Comparison of ENCODE assay signal across 12 mouse cellular contexts in the genomic region with DNA sequence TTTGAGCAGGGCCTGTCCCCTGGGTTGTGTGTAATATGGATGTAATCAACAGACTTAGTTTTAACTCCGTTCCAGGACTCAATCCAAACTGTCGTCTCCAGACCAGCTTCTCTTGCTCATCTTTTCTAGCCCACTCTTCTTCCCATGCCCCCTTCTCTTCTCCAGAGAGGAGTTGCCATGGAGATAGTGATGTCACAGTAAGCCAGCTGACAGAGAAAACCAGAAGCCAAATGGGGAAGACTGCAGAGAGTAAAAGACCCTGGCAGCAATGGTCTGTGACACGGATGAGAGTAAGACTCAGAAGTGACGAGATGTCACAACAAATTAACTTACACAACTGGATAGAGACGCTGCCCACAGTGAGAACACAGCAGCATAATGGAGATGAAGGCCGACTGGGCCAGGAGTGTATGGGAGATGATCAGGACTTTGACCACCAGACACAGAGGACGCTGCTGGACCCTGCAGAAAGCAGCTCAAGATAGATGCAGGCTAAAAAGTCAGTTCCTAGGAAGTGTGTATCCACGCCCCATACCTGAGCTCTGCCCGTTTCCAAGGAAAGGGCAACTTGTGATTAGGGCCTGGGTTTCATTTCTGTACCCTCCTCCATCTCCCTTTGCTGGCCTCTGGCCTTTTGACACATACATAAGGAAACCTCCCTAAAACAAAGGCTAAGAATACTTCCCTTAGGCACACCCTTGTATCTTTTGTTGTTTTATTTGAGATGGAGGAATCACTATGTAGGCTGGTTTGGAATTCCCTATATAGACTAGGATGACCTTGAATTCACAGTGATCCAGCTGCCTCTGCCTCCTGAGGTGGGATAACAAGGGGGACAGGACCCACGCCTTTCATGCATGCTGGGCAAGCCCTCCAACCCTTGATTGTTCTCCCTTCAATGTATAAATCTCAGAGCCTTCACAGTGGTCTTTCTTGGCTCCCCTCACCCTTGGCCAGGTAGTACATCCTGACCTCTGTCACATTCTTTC. TPM values are rescaled to one million over a fixed set of nuclear protein-coding genes. Genes with fewer than 3 reads are reported as not detected.
A peak's percentile ranks its signal among the peaks of the same experiment; 100 is the strongest.
DNase-seq lines count a peak whose midpoint lies in the region; ATAC-seq lines count a peak whose summit lies in the region.
"Had no signal": no experiment of that assay in that cellular context is flagged by ENCODE, and none has a peak within 500 bp of the region (broad histone marks: within the 10 kb centered on the region; RNA-seq: fewer than 3 reads in every experiment).

No protein-coding gene starts in this region.

- 52% methylated on average over 10 of the region's 10 CpGs for WGBS in forebrain, embryonic 12.5 days
- 58% methylated on average over 10 of the region's 10 CpGs for WGBS in forebrain, embryonic 11.5 days
- WGBS in midbrain, embryonic 16.5 days = 32% methylated on average over 10 of the region's 10 CpGs

- H3K4me2 ChIP-seq in forebrain, embryonic 12.5 days = no peak overlapping the region
- no peak overlapping the region for H3K4me2 ChIP-seq in forebrain, embryonic 11.5 days (ENCODE audit: low read depth, low read length, severe bottlenecking)
- peak overlapping the region; percentile 0 for H3K4me2 ChIP-seq in midbrain, embryonic 16.5 days (ENCODE audit: low read length)
- H3K4me2 ChIP-seq: liver, embryonic 11.5 days had no signal

- H3K9ac ChIP-seq in forebrain, embryonic 12.5 days = no peak overlapping the region
- H3K9ac ChIP-seq in forebrain, embryonic 11.5 days (ENCODE audit: low read length) = no peak overlapping the region
- peak overlapping the region; percentile 1; the same call in 1 of the 2 replicates for H3K9ac ChIP-seq in midbrain, embryonic 16.5 days (ENCODE audit: low read depth, low read length)

- peaks cover 21% of the 10 kb centered on the region for H3K4me1 ChIP-seq in forebrain, embryonic 12.5 days
- peaks cover 2% of the 10 kb centered on the region; the same call in 1 of the 2 replicates for H3K4me1 ChIP-seq in forebrain, embryonic 11.5 days (replicated peaks; ENCODE audit: control insufficient read depth, insufficient read depth, low read length)
- peaks cover 20% of the 10 kb centered on the region for H3K4me1 ChIP-seq in midbrain, embryonic 16.5 days (ENCODE audit: control insufficient read depth, insufficient read depth, low read length)

- no peak for DNase-seq in forebrain, embryonic 11.5 days (ENCODE audit: low spot score)
- DNase-seq in R1 (ENCODE audit: low read depth, low spot score) = peak; percentile 95
- DNase-seq in frontal cortex, postnatal 10 days (ENCODE audit: low spot score in 2 of 2) = peak; percentile 34 to 46
- no peak for DNase-seq in adrenal gland, adult 18-20 months (ENCODE audit: low spot score in 2 of 2)
- DNase-seq in adrenal gland, adult (ENCODE audit: inconsistent age in 2 of 2, low spot score in 1 of 2) = no peak
- no peak for DNase-seq in urinary bladder, postnatal 25 days (ENCODE audit: low spot score)
- DNase-seq: kidney, postnatal 36 days; thymus, postnatal 36 days had no signal

- peak; percentile 49; the same call in 1 of the 2 replicates for ATAC-seq in forebrain, embryonic 12.5 days (ENCODE audit: low FRiP score)
- ATAC-seq in forebrain, embryonic 11.5 days (replicated peaks; ENCODE audit: low FRiP score) = no peak
- peak; percentile 76 for ATAC-seq in midbrain, embryonic 16.5 days

- no peaks in the 10 kb centered on the region for H3K9me3 ChIP-seq in forebrain, embryonic 12.5 days
- no peaks in the 10 kb centered on the region for H3K9me3 ChIP-seq in forebrain, embryonic 11.5 days (ENCODE audit: control insufficient read depth, low read length)
- H3K9me3 ChIP-seq in midbrain, embryonic 16.5 days (replicated peaks; ENCODE audit: control insufficient read depth, low read length, poor library complexity, severe bottlenecking) = no peaks in the 10 kb centered on the region

- H3K27ac ChIP-seq in forebrain, embryonic 12.5 days = no peak overlapping the region
- H3K27ac ChIP-seq in forebrain, embryonic 11.5 days (ENCODE audit: low read depth, low read length) = no peak overlapping the region
- H3K27ac ChIP-seq in midbrain, embryonic 16.5 days (ENCODE audit: low read length) = peak overlapping the region; percentile 35

- no peaks in the 10 kb centered on the region for H3K27me3 ChIP-seq in forebrain, embryonic 12.5 days
- no peaks in the 10 kb centered on the region for H3K27me3 ChIP-seq in forebrain, embryonic 11.5 days (ENCODE audit: control insufficient read depth, insufficient read depth, low read length)
- no peaks in the 10 kb centered on the region for H3K27me3 ChIP-seq in midbrain, embryonic 16.5 days (ENCODE audit: control insufficient read depth, insufficient read depth, low read depth, low read length)
- H3K27me3 ChIP-seq: CH12.LX had no signal

- H3K36me3 ChIP-seq in forebrain, embryonic 12.5 days (replicated peaks) = no peaks in the 10 kb centered on the region
- H3K36me3 ChIP-seq in forebrain, embryonic 11.5 days (ENCODE audit: control insufficient read depth, insufficient read depth, low read length) = no peaks in the 10 kb centered on the region
- H3K36me3 ChIP-seq in midbrain, embryonic 16.5 days (ENCODE audit: control insufficient read depth, insufficient read depth, low read length) = no peaks in the 10 kb centered on the region

- no peak overlapping the region for H3K4me3 ChIP-seq in forebrain, embryonic 12.5 days (replicated peaks)
- no peak overlapping the region for H3K4me3 ChIP-seq in forebrain, embryonic 11.5 days (ENCODE audit: low read depth, low read length)
- no peak overlapping the region for H3K4me3 ChIP-seq in midbrain, embryonic 16.5 days (ENCODE audit: low read depth, low read length)

RNA-seq across cellular contexts. Expression of a gene that starts 31.4 kb away (rescaled TPM):
- 17.7 and 24.2 TPM in 2 replicates for polyA plus RNA-seq in forebrain, embryonic 12.5 days (2016; fragmentation: Nextera tagmentation; extraction: Ambion mirVana)
- 30.3 and 37.6 TPM in 2 replicates for polyA plus RNA-seq in forebrain, embryonic 11.5 days (2014; fragmentation: Nextera tagmentation; extraction: Ambion mirVana)
- 44.3 and 52.5 TPM in 2 replicates for polyA plus RNA-seq in midbrain, embryonic 16.5 days (2015; fragmentation: Nextera tagmentation; extraction: Ambion mirVana)
- 10 to 100 TPM in 1 of 2 experiments, 1 to 10 TPM in 1; 8.1 to 10.3 TPM for total RNA-seq in adrenal gland, adult 18-20 months (2021)

RNA-seq across cellular contexts. Expression of a gene that starts 49.6 kb away (rescaled TPM):
- polyA plus RNA-seq in forebrain, embryonic 12.5 days (2016; fragmentation: Nextera tagmentation; extraction: Ambion mirVana) = 5.7 and 5.8 TPM in 2 replicates
- 5.0 and 5.4 TPM in 2 replicates for polyA plus RNA-seq in forebrain, embryonic 11.5 days (2014; fragmentation: Nextera tagmentation; extraction: Ambion mirVana)
- 8.4 and 9.4 TPM in 2 replicates for polyA plus RNA-seq in midbrain, embryonic 16.5 days (2015; fragmentation: Nextera tagmentation; extraction: Ambion mirVana)
- total RNA-seq in adrenal gland, adult 18-20 months (2021) = 10 to 100 TPM; 17.1 TPM

Comparison
In these comparisons a context has a peak if more than half of its experiments do, and no peak if none do; other contexts are left out.
1. DNase-seq: peak in R1 (single experiment) and frontal cortex, postnatal 10 days (2 of 2); none in forebrain, embryonic 11.5 days (single experiment), adrenal gland, adult 18-20 months (0 of 2), adrenal gland, adult (0 of 2) and urinary bladder, postnatal 25 days (single experiment).